Mouse (Mus musculus) gastrocnemius, postnatal 25 days (tissue): Measurements from ENCODE around the gene Upk3a. TPM values are rescaled to one million over a fixed set of nuclear protein-coding genes. Genes with fewer than 3 reads are reported as not detected.
A peak's percentile ranks its signal among the peaks of the same experiment; 100 is the strongest.
"Not testable (repeated sequence)": the region's sequence is repeated elsewhere in the genome, so short reads cannot be mapped to it uniquely, and the experiment has no call there.

Source experiments
- DNase-seq: peaks from one replicate; pipeline ENCODE4 v3.0.0; 2022
- total RNA-seq, 2 experiments: library from RNA; stranded (reverse); gene quantifications; 1 replicate in 1 of 2; 2 replicates in 1 of 2; pipeline ENCODE4 v1.2.3; 2021

Upk3a gene
- total RNA-seq, 2 experiments from 2014 or later, result not detected

- DNase-seq, result peak; percentile 62
These were observed 15.7 kb upstream of the Upk3a start for GRCm38 (mm10) chr15:85000984-85001982.

DNA sequence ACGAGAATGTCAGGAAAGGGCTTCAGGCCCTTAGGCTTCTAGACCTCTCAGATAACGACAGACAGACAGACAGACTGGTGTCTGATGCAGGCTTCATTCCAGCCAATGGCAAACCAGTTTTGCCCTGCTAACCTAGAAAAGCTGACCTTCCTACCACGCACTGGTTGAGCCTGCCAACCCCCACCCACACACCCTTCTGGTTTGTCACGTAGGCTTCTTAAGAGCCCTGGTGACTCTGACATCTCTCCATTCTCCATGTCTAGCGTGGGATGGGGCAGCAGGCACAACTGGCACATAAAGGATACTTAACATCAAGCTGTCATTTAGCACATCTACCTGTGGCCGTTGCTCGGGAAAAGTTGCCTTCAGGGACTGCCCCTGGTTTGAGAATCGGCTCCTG is 7.3 kb upstream of the Upk3a start:
- DNase-seq, result no peak

DNA sequence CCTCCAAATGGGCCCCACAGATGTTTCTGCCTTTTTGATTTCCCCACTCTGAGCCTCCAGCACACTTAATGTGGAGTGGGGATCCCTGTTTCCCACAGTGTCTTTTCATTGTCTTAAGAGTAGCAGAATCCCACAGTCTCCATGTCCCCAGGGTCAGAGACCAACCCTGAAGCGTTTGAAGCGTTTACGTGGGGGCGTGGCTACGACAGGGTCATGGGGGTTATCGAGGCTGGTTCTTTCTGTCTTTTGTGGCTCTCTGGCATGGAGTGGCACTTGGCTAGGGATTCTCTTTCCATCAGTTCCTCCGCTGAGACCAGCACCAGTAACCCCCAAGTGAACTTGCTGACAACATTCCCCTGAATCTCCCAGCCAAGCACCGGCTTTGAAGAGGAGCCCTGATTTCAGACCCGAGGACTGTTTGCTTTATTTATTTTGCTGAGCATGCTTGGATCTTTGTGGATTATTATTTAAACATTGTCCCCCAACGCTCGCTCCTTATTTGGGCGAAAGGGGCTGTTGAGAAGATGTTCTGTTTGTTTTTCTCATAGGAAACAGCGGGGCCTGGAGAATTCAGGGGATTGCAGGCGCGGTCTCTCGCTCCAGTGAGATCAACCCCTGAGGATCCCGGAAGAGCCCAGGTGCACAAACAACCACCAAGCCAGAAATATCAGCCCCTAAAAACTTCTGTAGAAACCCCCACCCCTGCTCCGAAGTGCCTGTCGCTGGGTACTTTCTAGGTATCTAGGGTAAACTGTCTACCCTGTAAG is 4.9 kb upstream of the Upk3a start:
- no peak for DNase-seq

- no peak for DNase-seq
These were observed 4.3 kb upstream of the Upk3a start for GRCm38 (mm10) chr15:85012662-85013054.

DNA sequence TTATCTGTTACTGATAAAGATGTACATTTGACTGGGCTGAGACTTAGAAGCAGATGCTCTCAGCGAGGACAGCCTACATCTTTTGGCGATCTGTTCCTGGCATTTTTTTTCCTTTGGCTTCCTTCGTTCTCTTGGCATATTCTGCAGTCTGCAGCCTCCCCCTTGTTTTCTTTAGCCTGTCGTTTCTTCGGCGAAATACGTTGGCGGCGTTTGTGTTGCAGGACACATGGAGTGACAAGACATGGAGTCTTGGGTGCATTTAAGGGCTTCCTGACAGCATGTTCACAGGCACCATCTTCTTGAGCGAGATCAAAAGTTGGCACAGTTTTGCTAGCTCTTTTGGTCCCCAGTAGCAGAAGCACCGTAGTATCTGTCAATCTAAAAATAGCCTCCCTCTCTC is 1.2 kb upstream of the Upk3a start:
- DNase-seq, result no peak

GRCm38 (mm10) chr15:85022211-85022610 is 5.3 kb downstream of the Upk3a start:
- DNase-seq, result peak; percentile 46

- DNase-seq, result no peak
These were observed 9.3 kb downstream of the Upk3a start for GRCm38 (mm10) chr15:85026197-85026596.

DNA sequence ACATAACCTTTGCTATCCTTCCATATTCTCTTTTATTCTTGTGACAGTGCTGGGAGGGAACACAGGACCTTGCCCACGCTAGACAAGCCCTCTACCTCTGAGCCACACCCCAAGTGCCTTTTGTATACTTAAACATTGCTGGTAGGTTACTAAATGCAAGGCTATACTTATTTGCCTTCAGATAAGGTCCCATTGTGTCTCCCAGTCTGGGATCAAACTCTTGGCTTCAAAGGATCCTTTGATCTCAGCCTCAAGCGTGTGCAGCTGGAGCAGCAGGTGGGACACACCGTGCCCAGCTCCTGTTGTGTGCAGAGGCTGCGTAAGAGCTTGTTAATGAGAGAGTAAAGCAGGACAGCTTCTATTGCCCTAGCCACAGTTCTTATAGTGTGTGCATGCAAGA is 10.8 kb downstream of the Upk3a start:
- no peak for DNase-seq

DNA sequence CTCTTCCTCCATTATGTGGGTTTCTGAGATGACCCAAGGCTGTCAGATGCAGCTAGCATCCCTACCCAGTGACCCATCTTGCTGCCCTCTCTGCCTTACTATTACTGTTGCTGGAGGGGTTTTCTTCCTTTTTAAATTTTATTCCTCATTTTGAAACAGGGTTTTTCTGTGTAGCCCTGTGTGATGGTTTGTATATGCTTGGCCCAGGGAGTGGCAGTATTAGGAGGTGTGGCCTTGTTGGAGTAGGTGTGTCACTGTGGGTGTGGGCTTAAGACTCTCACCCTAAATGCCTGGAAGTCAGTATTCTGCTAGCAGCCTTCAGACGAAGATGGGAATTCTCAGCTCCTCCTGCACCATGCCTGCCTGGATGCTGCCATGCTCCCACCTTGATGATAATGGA is 11.7 kb downstream of the Upk3a start, which contains the start of gene Fam118a:
Gene Fam118a, plus strand, starts transcription at position 301 of the 400 bp plus-strand sequence.
- not testable (repeated sequence) for DNase-seq

DNA sequence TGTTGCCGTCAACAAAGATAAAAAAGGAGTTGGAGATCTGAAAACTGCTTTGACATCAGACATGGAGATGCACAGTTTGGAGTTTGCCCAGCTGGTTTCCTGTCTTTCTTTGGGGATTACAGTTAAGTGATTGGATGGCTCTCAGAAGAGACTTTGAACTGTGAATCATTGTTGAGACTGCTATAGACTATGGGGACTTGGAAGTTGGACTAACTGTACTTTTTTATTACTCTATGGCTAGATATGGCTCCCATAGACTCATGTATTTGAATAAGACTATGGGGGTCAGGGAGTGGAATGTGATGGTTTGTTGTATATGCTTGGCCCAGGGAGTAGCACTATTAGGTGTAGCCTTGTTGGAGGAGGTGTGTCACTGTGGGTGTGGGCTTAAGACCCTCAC is 13.7 kb downstream of the Upk3a start:
- not testable (repeated sequence) for DNase-seq

GRCm38 (mm10) chr15:85031866-85032265 is 14.9 kb downstream of the Upk3a start:
- no peak for DNase-seq

GRCm38 (mm10) chr15:85033916-85034315 is 17.0 kb downstream of the Upk3a start:
- DNase-seq, result not testable (repeated sequence)

DNA sequence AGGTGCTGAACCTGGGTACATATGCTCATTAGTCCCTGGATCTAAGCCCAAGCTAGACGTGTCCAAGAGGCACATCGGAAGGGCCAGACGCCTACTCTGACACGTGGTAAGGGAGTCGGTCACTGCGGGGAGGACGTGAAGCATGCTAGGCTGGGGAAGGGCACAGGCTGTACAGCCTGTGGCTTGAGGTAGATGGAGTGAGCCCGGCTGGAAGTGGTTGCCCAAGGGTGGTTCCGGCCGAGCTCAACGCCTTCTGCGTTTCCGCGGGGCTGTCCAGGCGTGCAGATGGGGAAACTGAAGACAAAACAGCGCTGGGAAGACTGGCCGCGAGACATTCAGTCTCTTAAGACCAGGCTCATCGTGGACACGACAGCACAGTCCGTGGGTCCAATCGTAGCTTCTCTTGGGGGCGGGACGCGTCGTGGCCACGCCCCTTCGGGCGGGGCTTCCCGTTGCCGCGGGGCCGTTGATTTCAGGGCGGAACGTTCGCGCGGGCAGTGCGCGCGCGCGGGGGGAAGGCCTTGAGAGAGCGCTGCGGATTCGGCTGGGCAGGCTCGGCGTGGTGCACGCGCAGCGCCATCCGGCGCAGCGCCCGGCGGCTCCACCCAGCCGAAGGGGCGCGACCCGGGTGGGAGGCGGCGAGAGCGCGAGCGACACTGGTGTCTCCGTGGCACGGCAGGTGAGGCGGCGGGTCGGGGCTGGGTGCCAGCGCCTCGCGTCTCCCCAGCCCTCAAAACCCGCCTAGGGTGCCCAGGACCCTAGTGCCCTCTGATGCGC is 19.8 kb downstream of the Upk3a start:
- DNase-seq, result peak; percentile 97

GRCm38 (mm10) chr15:85037343-85037690 is 20.4 kb downstream of the Upk3a start:
- no peak for DNase-seq

DNA sequence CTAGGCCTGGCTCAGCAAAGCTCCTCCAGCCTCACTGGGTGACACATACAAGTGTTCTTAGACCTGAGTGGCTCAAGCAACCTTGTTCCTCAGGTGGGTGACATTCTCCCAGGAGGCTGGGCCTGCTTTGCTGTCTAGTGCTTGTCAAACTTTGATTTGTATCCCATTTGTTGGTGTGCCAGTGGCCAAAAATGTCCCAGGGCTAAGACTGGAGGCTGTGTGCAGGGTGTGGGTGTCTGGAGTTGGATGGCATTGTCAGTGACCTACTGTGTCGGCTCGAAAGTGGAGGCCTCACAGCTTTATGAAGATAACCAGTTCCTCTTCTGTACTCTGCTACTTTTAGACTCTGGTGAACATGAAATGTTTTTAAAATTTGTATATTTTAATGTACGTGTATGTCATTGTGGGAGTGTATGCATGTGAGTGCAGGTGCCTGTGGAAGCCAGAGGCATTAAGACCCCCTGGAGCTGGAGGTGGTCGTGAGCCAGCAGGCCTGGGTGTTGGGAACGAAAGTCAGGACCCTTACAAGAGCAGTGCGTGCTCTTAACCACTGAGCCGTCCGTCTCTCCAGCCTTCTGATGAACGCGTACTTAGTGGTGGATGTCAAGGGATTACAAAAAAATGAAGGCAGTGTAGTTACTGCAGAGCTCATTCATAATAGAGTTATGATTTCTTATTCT is 24.7 kb downstream of the Upk3a start:
- DNase-seq, result no peak

DNA sequence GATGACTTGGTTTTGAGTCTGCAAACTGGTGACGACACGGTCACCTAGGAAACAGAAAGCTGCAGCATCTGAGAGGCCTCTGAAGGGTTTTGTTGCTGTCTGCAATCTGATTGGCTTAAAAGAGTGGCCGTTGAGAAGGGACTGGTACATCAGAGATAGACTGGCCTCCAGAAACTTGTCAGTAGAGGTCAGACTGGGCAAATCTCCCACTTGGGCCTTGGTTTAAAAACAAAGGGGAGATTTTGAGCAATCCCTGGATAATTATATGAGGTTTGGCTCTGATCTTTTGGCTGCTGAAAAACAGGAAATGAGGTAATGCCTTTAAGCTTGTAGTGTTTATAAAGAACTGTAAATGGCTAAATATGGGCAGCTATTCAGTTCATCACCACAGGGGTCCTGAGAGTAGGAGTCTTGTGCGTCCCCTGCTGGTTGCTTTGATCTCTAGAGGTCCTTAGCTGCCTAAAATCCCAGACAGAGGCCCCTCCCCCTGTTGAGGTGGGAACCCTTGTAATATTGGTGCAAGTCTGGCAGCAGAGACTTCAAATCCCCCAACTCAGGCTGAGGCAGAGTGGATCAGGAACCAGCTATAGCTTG is 25.5 kb downstream of the Upk3a start:
- DNase-seq, result peak; percentile 49

DNA sequence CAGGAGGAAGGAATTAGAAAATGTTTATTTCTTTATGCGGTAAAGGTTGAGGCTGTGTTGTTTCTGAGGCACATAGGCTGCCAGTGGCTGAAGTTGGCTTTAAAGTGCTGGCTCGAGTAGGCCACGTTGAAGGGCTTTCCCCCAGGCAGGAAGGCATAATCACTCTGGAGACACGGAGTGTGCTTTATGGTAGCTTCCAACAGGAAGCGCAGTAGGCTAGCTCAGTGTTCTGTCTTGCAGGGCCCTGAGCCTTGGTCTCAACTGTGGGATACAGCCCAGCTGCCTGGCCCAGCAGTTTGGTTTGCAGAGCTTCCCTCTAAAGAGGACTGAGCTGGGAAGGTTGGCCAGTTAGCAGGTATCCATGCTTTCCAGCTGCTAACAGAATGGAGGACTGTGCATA is 26.2 kb downstream of the Upk3a start:
- DNase-seq, result no peak

- no peak for DNase-seq
These were observed 26.8 kb downstream of the Upk3a start for GRCm38 (mm10) chr15:85043761-85044160.

- DNase-seq, result no peak
These were observed 29.4 kb downstream of the Upk3a start for GRCm38 (mm10) chr15:85046230-85046950.

DNA sequence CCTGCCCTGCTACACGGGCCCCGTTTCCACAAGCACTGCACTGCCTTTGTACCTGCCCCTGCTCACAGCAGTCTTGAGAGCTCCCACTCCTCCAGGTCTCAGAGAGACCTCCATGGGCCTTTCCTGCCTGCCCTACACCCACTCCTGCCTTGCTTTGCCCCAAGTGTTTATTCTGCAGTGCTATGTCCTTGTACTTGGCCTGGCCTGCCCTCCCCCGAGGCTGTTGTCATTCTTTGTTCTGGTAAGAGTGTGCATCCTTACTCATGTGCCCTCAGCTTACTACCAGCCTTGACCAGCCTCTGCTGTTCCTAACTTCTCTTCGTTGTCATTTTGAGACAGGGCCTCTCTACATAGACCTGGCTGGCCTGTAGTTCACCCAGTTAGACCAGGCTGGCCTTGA is 30.9 kb downstream of the Upk3a start:
- DNase-seq, result no peak

DNA sequence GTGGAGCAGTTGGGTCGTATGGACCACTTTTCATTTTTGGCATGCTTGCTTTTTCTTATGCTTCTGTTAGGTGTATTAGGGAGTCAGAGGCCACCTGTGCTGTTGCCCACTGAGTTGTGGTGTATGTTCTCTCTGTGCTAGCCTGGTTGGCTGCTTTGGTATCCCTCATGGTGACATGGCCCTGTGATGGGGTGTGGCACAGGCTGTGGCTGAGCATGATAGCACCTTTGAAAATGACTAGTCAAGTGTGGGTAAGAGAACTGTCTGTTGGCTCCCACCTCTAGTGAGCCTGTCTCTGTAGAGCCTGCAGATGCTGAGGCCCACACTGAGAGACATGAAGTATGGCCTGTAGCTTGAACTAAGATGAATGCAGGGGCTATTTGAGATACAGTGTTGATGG is 32.8 kb downstream of the Upk3a start:
- DNase-seq, result no peak
